Mouse (Mus musculus) bone marrow, adult 2 months (tissue): ENCODE results near the gene Stard5.

Source experiments
- CTCF ChIP-seq: fragments of 200-500 bp; IDR thresholded peaks from 2 replicates; pipeline ENCODE4 v1.5.1; 2011; ENCODE audit warnings: low read length, control low read depth; ENCODE audit not compliant: control insufficient read depth, insufficient read depth
- POLR2A ChIP-seq: fragments of 200-500 bp; IDR thresholded peaks from 2 replicates; pipeline ENCODE4 v1.6.1; 2011; ENCODE audit warnings: low read depth, mild to moderate bottlenecking, control low read depth, low read length, borderline replicate concordance; ENCODE audit not compliant: control insufficient read depth

GRCm38 (mm10) chr7:83652498-83652897, 20.7 kb downstream of the Stard5 start:
- TF ChIP-seq POLR2A (no peak), CTCF (no peak)
